Mouse (Mus musculus) megakaryocyte, embryonic 14.5 days (primary cell): Measurements from ENCODE around the gene Adcy6. TPM values are rescaled to one million over a fixed set of nuclear protein-coding genes. Genes with fewer than 3 reads are reported as not detected.

ENCODE experiments used
- H3K27me3 ChIP-seq: replicated peaks from 2 replicates; pipeline ENCODE3; 2012; ENCODE audit warnings: inconsistent platforms
- H3K36me3 ChIP-seq: replicated peaks from 2 replicates; pipeline ENCODE3; 2012; ENCODE audit warnings: low read length, inconsistent platforms, mixed read lengths
- H3K4me1 ChIP-seq: 2 replicates; pipeline ENCODE4 v1.6.1; 2012; ENCODE audit warnings: inconsistent platforms
- H3K4me3 ChIP-seq: replicated peaks from 2 replicates; pipeline ENCODE3; 2012; ENCODE audit warnings: moderate library complexity, mild to moderate bottlenecking, inconsistent platforms
- H3K9me3 ChIP-seq: 2 replicates; pipeline ENCODE4 v1.6.1; 2012; ENCODE audit warnings: inconsistent platforms
- FLI1 ChIP-seq: IDR thresholded peaks from 2 replicates; pipeline ENCODE4 v1.6.1; 2012; ENCODE audit warnings: low read length, inconsistent platforms, mixed read lengths
- GATA1 ChIP-seq: IDR thresholded peaks from 3 replicates; pipeline ENCODE4 v1.6.1; 2012; ENCODE audit warnings: mixed read lengths, low read length, inconsistent platforms, borderline replicate concordance
- polyA plus RNA-seq: library from polyadenylated mRNA; stranded (reverse); fragments of >175 nt; gene quantifications from 2 replicates; pipeline ENCODE4 v1.2.3, GENCODE M21; 2012; ENCODE audit warnings: low replicate concordance; ENCODE audit not compliant: insufficient read depth

The Adcy6 gene
- polyA plus RNA-seq, 1 experiment = 9.3 TPM

GRCm38 (mm10) chr15:98569216-98569615 lies 40.7 kb downstream of the Adcy6 start:
- no peaks in the 10 kb centered on the region for H3K9me3 ChIP-seq
- no peak for TF ChIP-seq GATA1
- no peak for TF ChIP-seq FLI1
- H3K27me3 ChIP-seq = no peaks in the 10 kb centered on the region
- peaks cover 54% of the 10 kb centered on the region for H3K4me1 ChIP-seq
- H3K4me3 ChIP-seq = peak overlapping the region; percentile 98
- peaks cover 23% of the 10 kb centered on the region for H3K36me3 ChIP-seq

- TF ChIP-seq GATA1 = no peak
- TF ChIP-seq FLI1 = no peak
- no peaks in the 10 kb centered on the region for H3K27me3 ChIP-seq
- peaks cover 31% of the 10 kb centered on the region for H3K36me3 ChIP-seq
- H3K4me1 ChIP-seq = peaks cover 56% of the 10 kb centered on the region
- peak overlapping the region; percentile 98 for H3K4me3 ChIP-seq
- H3K9me3 ChIP-seq = no peaks in the 10 kb centered on the region
These were observed 41.4 kb downstream of the Adcy6 start for GRCm38 (mm10) chr15:98568256-98569033.

GRCm38 (mm10) chr15:98567278-98568134 lies 42.4 kb downstream of the Adcy6 start:
- TF ChIP-seq GATA1 = no peak
- peak; percentile 90 for TF ChIP-seq FLI1
- H3K27me3 ChIP-seq = no peaks in the 10 kb centered on the region
- H3K36me3 ChIP-seq = peaks cover 40% of the 10 kb centered on the region
- H3K9me3 ChIP-seq = no peaks in the 10 kb centered on the region
- H3K4me1 ChIP-seq = peaks cover 59% of the 10 kb centered on the region
- peak overlapping the region; percentile 98 for H3K4me3 ChIP-seq

GRCm38 (mm10) chr15:98566973-98567277 lies 43.0 kb downstream of the Adcy6 start:
- H3K4me1 ChIP-seq = peaks cover 62% of the 10 kb centered on the region
- no peak for TF ChIP-seq FLI1
- no peak for TF ChIP-seq GATA1

GRCm38 (mm10) chr15:98557186-98557585 lies 52.7 kb downstream of the Adcy6 start:
- Histone ChIP-seq H3K36me3 (peaks cover 86% of the 10 kb centered on the region), H3K27me3 (no peaks in the 10 kb centered on the region), H3K9me3 (no peaks in the 10 kb centered on the region), H3K4me1 (peaks cover 13% of the 10 kb centered on the region), H3K4me3 (no peak overlapping the region)
- no peak for TF ChIP-seq GATA1
- TF ChIP-seq FLI1 = no peak

More at GRCm38 (mm10) chr15:98566973-98567277, 43.0 kb downstream of the Adcy6 start:
- H3K9me3 ChIP-seq = no peaks in the 10 kb centered on the region
- H3K36me3 ChIP-seq = peaks cover 45% of the 10 kb centered on the region
- H3K4me3 ChIP-seq = peak overlapping the region; percentile 98
- no peaks in the 10 kb centered on the region for H3K27me3 ChIP-seq

GRCm38 (mm10) chr15:98555881-98556280 lies 54.0 kb downstream of the Adcy6 start:
- peaks cover 11% of the 10 kb centered on the region for H3K4me1 ChIP-seq
- TF ChIP-seq GATA1 (no peak), FLI1 (no peak)
- H3K36me3 ChIP-seq = peaks cover 90% of the 10 kb centered on the region
- H3K27me3 ChIP-seq = no peaks in the 10 kb centered on the region
- H3K4me3 ChIP-seq = no peak overlapping the region
- no peaks in the 10 kb centered on the region for H3K9me3 ChIP-seq

- Histone ChIP-seq H3K9me3 (no peaks in the 10 kb centered on the region), H3K36me3 (peaks cover 90% of the 10 kb centered on the region), H3K4me1 (peaks cover 11% of the 10 kb centered on the region), H3K4me3 (no peak overlapping the region), H3K27me3 (no peaks in the 10 kb centered on the region)
- TF ChIP-seq GATA1 (no peak), FLI1 (no peak)
These were observed 57.1 kb downstream of the Adcy6 start for GRCm38 (mm10) chr15:98552758-98553157.

- no peaks in the 10 kb centered on the region for H3K9me3 ChIP-seq
- H3K4me1 ChIP-seq = peaks cover 22% of the 10 kb centered on the region
- H3K36me3 ChIP-seq = peaks cover 95% of the 10 kb centered on the region
- H3K4me3 ChIP-seq = no peak overlapping the region
- no peaks in the 10 kb centered on the region for H3K27me3 ChIP-seq
- TF ChIP-seq GATA1 (no peak), FLI1 (no peak)
These were observed 63.0 kb downstream of the Adcy6 start for GRCm38 (mm10) chr15:98546843-98547242.

GRCm38 (mm10) chr15:98545151-98545550 lies 64.7 kb downstream of the Adcy6 start:
- TF ChIP-seq GATA1 (no peak), FLI1 (no peak)
- Histone ChIP-seq H3K27me3 (no peaks in the 10 kb centered on the region), H3K36me3 (peaks cover 95% of the 10 kb centered on the region), H3K9me3 (no peaks in the 10 kb centered on the region), H3K4me1 (peaks cover 30% of the 10 kb centered on the region), H3K4me3 (no peak overlapping the region)

GRCm38 (mm10) chr15:98543341-98543740 lies 66.5 kb downstream of the Adcy6 start:
- TF ChIP-seq GATA1 (no peak), FLI1 (no peak)
- peaks cover 96% of the 10 kb centered on the region for H3K36me3 ChIP-seq

More at GRCm38 (mm10) chr15:98543341-98543740, 66.5 kb downstream of the Adcy6 start:
- Histone ChIP-seq H3K4me1 (peaks cover 30% of the 10 kb centered on the region), H3K9me3 (no peaks in the 10 kb centered on the region), H3K27me3 (no peaks in the 10 kb centered on the region), H3K4me3 (no peak overlapping the region)
